Mouse (Mus musculus): Measurements from ENCODE around the gene Zranb2.

- TF ChIP-seq TAL1 (conservative IDR thresholded peaks at IDR 0.05; ENCODE audit: low read depth, low read length) (no peak), CTCF (IDR thresholded peaks at IDR 0.05; ENCODE audit: low read depth, low read length) (no peak), GATA1 (IDR thresholded peaks at IDR 0.05; ENCODE audit: borderline replicate concordance, low read length) (no peak)
These were observed 46.3 kb downstream of the Zranb2 start for GRCm38 (mm10) chr3:157580299-157580698.
